Mouse (Mus musculus) layer of hippocampus, adult 11-12 months (tissue): Measurements from ENCODE around the gene Gcfc2.
A peak's percentile ranks its signal among the peaks of the same experiment; 100 is the strongest.

Source experiments
- DNase-seq: peaks from one replicate; pipeline ENCODE4 v3.0.0; 2022; ENCODE audit warnings: low spot score

Gcfc2 gene

GRCm38 (mm10) chr6:81975971-81976621, 52.6 kb downstream of the Gcfc2 start:
- peak; percentile 79 for DNase-seq

- no peak for DNase-seq
Measured at GRCm38 (mm10) chr6:81979286-81979685, 55.8 kb downstream of the Gcfc2 start.

GRCm38 (mm10) chr6:81986171-81986570, 62.7 kb downstream of the Gcfc2 start:
- no peak for DNase-seq

GRCm38 (mm10) chr6:81986599-81986998, 63.1 kb downstream of the Gcfc2 start:
- DNase-seq, result no peak

GRCm38 (mm10) chr6:81987010-81987409, 63.5 kb downstream of the Gcfc2 start:
- DNase-seq, result peak; percentile 83

GRCm38 (mm10) chr6:81987580-81987979, 64.1 kb downstream of the Gcfc2 start:
- DNase-seq, result peak; percentile 61

GRCm38 (mm10) chr6:81988341-81988740, 64.9 kb downstream of the Gcfc2 start:
- no peak for DNase-seq

GRCm38 (mm10) chr6:81990049-81990810, 66.8 kb downstream of the Gcfc2 start:
- DNase-seq, result peak; percentile 22
